Mouse (Mus musculus) kidney, embryonic 14.5 days (tissue): ENCODE data around the gene Mast1. TPM values are rescaled to one million over a fixed set of nuclear protein-coding genes. Genes with fewer than 3 reads are reported as not detected.

ENCODE experiments used
- ATAC-seq: fragments of 200-750 bp; cut with Nextera tagmentation; 2 replicates; pipeline ENCODE4 v1.8.0; 2017; ENCODE audit warnings: moderate number of reproducible peaks, mild to moderate bottlenecking, moderate TSS enrichment, moderate library complexity; ENCODE audit not compliant: low FRiP score, low TSS enrichment
- H3K27ac ChIP-seq: fragments of 300-500 bp; sonication (generic); 2 replicates; pipeline ENCODE4 v1.5.1; 2014; ENCODE audit warnings: low read depth, mild to moderate bottlenecking, low read length, moderate library complexity, mixed read lengths
- H3K27me3 ChIP-seq: fragments of 300-500 bp; sonication (generic); 2 replicates; pipeline ENCODE4 v1.6.1; 2014; ENCODE audit warnings: mild to moderate bottlenecking, low read length; ENCODE audit not compliant: control insufficient read depth, insufficient read depth
- H3K36me3 ChIP-seq: fragments of 300-500 bp; sonication (generic); 2 replicates; pipeline ENCODE4 v1.6.1; 2014; ENCODE audit warnings: low read length, mixed read lengths; ENCODE audit not compliant: control insufficient read depth, insufficient read depth
- H3K4me1 ChIP-seq: fragments of 300-500 bp; sonication (generic); 2 replicates; pipeline ENCODE4 v1.6.1; 2014; ENCODE audit warnings: low read length, mixed read lengths; ENCODE audit not compliant: control insufficient read depth, insufficient read depth
- H3K4me2 ChIP-seq: fragments of 300-500 bp; sonication (generic); replicated peaks from 2 replicates; pipeline ENCODE4 v1.6.1; 2014; ENCODE audit warnings: low read depth, mild to moderate bottlenecking, low read length
- H3K4me3 ChIP-seq: fragments of 300-500 bp; sonication (generic); 2 replicates; pipeline ENCODE4 v1.5.1; 2014; ENCODE audit warnings: mild to moderate bottlenecking, low read length
- H3K9ac ChIP-seq: fragments of 300-500 bp; sonication (generic); 2 replicates; pipeline ENCODE4 v1.6.1; 2014; ENCODE audit warnings: low read depth, mild to moderate bottlenecking, low read length, moderate library complexity
- H3K9me3 ChIP-seq: fragments of 300-500 bp; sonication (generic); 2 replicates; pipeline ENCODE4 v1.6.1; 2016; ENCODE audit warnings: low read length; ENCODE audit not compliant: control insufficient read depth
- WGBS: fragments of 180-500 bp; shearing (Covaris S2); extraction: QIAGEN DNeasy Blood & Tissue Kit; methylation state at CpG from one replicate; pipeline ENCODE4 v1.1.7; 2014; 5-methylcytosine and 5-hydroxymethylcytosine counted together
- polyA plus RNA-seq: library from polyadenylated mRNA; unstranded; fragments of >200 nt; fragmentation: Nextera tagmentation; extraction: Ambion mirVana; gene quantifications from 2 replicates; pipeline ENCODE4 v1.2.1, GENCODE M21; 2014

Gene Mast1
- polyA plus RNA-seq, result 0.21 and 0.35 TPM in 2 replicates

GRCm38 (mm10) chr8:84936962-84937546 lies at the start of gene Mast1:
Gene Mast1 (minus strand): TSS chr8:84937359.
- peak; percentile 59 for ATAC-seq
- H3K4me3 ChIP-seq, result peak within 1 kb of the TSS; percentile 46
- H3K9ac ChIP-seq, result peak within 1 kb of the TSS; percentile 34; the same call in 1 of the 2 replicates
- H3K4me2 ChIP-seq, result peak within 1 kb of the TSS; percentile 65
- no peak within 1 kb of the TSS for H3K27ac ChIP-seq
- under 1% methylated on average over 47 of the region's 50 CpGs for WGBS
- no peaks in the 10 kb centered on the region for H3K36me3 ChIP-seq
- no peaks in the 10 kb centered on the region; the same call in 1 of the 2 replicates for H3K9me3 ChIP-seq
- peaks cover 9% of the 10 kb centered on the region; the same call in 1 of the 2 replicates for H3K4me1 ChIP-seq
- peaks cover 57% of the 10 kb centered on the region for H3K27me3 ChIP-seq

GRCm38 (mm10) chr8:84986379-84986945 lies 49.3 kb upstream of the Mast1 start:
- ATAC-seq, result no peak
- Histone ChIP-seq H3K9ac (peak overlapping the region; percentile 58; the same call in 1 of the 2 replicates), H3K4me3 (peak overlapping the region; percentile 48), H3K9me3 (no peaks in the 10 kb centered on the region), H3K4me1 (peaks cover 41% of the 10 kb centered on the region), H3K27ac (peak overlapping the region; percentile 74), H3K4me2 (peak overlapping the region; percentile 96), H3K27me3 (no peaks in the 10 kb centered on the region), H3K36me3 (no peaks in the 10 kb centered on the region)
- WGBS, result 38% methylated on average over 8 of the region's 8 CpGs

- no peaks in the 10 kb centered on the region for H3K36me3 ChIP-seq
- H3K27me3 ChIP-seq, result no peaks in the 10 kb centered on the region
- under 1% methylated on average over 52 of the region's 53 CpGs for WGBS
- peaks cover 47% of the 10 kb centered on the region for H3K4me1 ChIP-seq
- H3K9me3 ChIP-seq, result no peaks in the 10 kb centered on the region
- peak overlapping the region; percentile 96 for H3K4me2 ChIP-seq
- H3K9ac ChIP-seq, result peak overlapping the region; percentile 58
- peak; percentile 46 for ATAC-seq
- peak overlapping the region; percentile 74 for H3K27ac ChIP-seq
- H3K4me3 ChIP-seq, result peak overlapping the region; percentile 48
These were observed 48.7 kb upstream of the Mast1 start for GRCm38 (mm10) chr8:84985684-84986378.

GRCm38 (mm10) chr8:84985049-84985683 lies 48.0 kb upstream of the Mast1 start:
- peak overlapping the region; percentile 58 for H3K9ac ChIP-seq
- H3K27ac ChIP-seq, result peak overlapping the region; percentile 74; the same call in 1 of the 2 replicates
- H3K36me3 ChIP-seq, result no peaks in the 10 kb centered on the region
- H3K4me3 ChIP-seq, result peak overlapping the region; percentile 48
- WGBS, result under 1% methylated on average over 23 of the region's 23 CpGs
- peaks cover 53% of the 10 kb centered on the region for H3K4me1 ChIP-seq
- H3K27me3 ChIP-seq, result no peaks in the 10 kb centered on the region
- H3K9me3 ChIP-seq, result no peaks in the 10 kb centered on the region
- peak overlapping the region; percentile 96 for H3K4me2 ChIP-seq
- no peak; the same call in 1 of the 2 replicates for ATAC-seq

- peak overlapping the region; percentile 74; the same call in 1 of the 2 replicates for H3K27ac ChIP-seq
- H3K4me2 ChIP-seq, result peak overlapping the region; percentile 96
- H3K27me3 ChIP-seq, result no peaks in the 10 kb centered on the region
- no peak for ATAC-seq
- peak overlapping the region; percentile 58; the same call in 1 of the 2 replicates for H3K9ac ChIP-seq
- WGBS, result 3% methylated on average over 15 of the region's 16 CpGs
- H3K36me3 ChIP-seq, result no peaks in the 10 kb centered on the region
- H3K4me3 ChIP-seq, result peak overlapping the region; percentile 48
- peaks cover 52% of the 10 kb centered on the region for H3K4me1 ChIP-seq
- H3K9me3 ChIP-seq, result no peaks in the 10 kb centered on the region
These were observed 47.3 kb upstream of the Mast1 start for GRCm38 (mm10) chr8:84984294-84985048.

- Histone ChIP-seq H3K9me3 (no peaks in the 10 kb centered on the region), H3K36me3 (no peaks in the 10 kb centered on the region), H3K27me3 (no peaks in the 10 kb centered on the region), H3K9ac (no peak overlapping the region), H3K4me3 (no peak overlapping the region), H3K27ac (no peak overlapping the region), H3K4me1 (peaks cover 63% of the 10 kb centered on the region), H3K4me2 (no peak overlapping the region)
- ATAC-seq, result no peak
- WGBS, result 73% methylated on average over 3 of the region's 3 CpGs
These were observed 45.4 kb upstream of the Mast1 start for GRCm38 (mm10) chr8:84982499-84983011.

GRCm38 (mm10) chr8:84981644-84982498 lies 44.7 kb upstream of the Mast1 start:
- H3K4me3 ChIP-seq, result no peak overlapping the region

More at GRCm38 (mm10) chr8:84981644-84982498, 44.7 kb upstream of the Mast1 start:
- H3K4me2 ChIP-seq, result no peak overlapping the region
- ATAC-seq, result no peak
- no peaks in the 10 kb centered on the region for H3K9me3 ChIP-seq
- H3K27ac ChIP-seq, result no peak overlapping the region; the same call in 1 of the 2 replicates
- H3K9ac ChIP-seq, result no peak overlapping the region
- H3K27me3 ChIP-seq, result no peaks in the 10 kb centered on the region; the same call in 1 of the 2 replicates
- no peaks in the 10 kb centered on the region for H3K36me3 ChIP-seq
- 73% methylated on average over 15 of the region's 15 CpGs for WGBS
- peaks cover 68% of the 10 kb centered on the region for H3K4me1 ChIP-seq
